Mouse (Mus musculus): ENCODE data around the gene Galnt9. TPM values are rescaled to one million over a fixed set of nuclear protein-coding genes. Genes with fewer than 3 reads are reported as not detected.

Galnt9 gene
- polyA plus RNA-seq (2014; fragmentation: Illumina TruSeq; extraction: RNeasy Lipid Tissue Mini Kit (QIAGEN cat#74804); ENCODE audit: insufficient read depth, low read depth, low replicate concordance): 1.2 TPM

GRCm38 (mm10) chr5:110543951-110544690 is at the start of gene Galnt9:
TSS of gene Galnt9 (plus strand) at chr5:110544355.

GRCm38 (mm10) chr5:110652719-110653648 is 108.8 kb downstream of the Galnt9 start, which contains the start of the genes Noc4l and Ddx51:
TSS of gene Noc4l (minus strand) at chr5:110653417.
TSS of gene Ddx51 (plus strand) at chr5:110653451.

Other genes starting within 250 kb of the Galnt9 start
- 0.56 TPM for gene P2rx2, start 201.1 kb upstream of the Galnt9 start, polyA plus RNA-seq (2014; fragmentation: Illumina TruSeq; extraction: RNeasy Lipid Tissue Mini Kit (QIAGEN cat#74804); ENCODE audit: insufficient read depth, low read depth, low replicate concordance)
- gene Lrcol1, start 199.6 kb upstream of the Galnt9 start, polyA plus RNA-seq (2014; fragmentation: Illumina TruSeq; extraction: RNeasy Lipid Tissue Mini Kit (QIAGEN cat#74804); ENCODE audit: insufficient read depth, low read depth, low replicate concordance): 0.40 TPM
- gene Fbrsl1, start 95.9 kb upstream of the Galnt9 start, polyA plus RNA-seq (2014; fragmentation: Illumina TruSeq; extraction: RNeasy Lipid Tissue Mini Kit (QIAGEN cat#74804); ENCODE audit: insufficient read depth, low read depth, low replicate concordance): 12.8 TPM
- 8.3 TPM for gene Noc4l, start 109.1 kb downstream of the Galnt9 start, polyA plus RNA-seq (2014; fragmentation: Illumina TruSeq; extraction: RNeasy Lipid Tissue Mini Kit (QIAGEN cat#74804); ENCODE audit: insufficient read depth, low read depth, low replicate concordance)
- gene Ddx51, start 109.1 kb downstream of the Galnt9 start, polyA plus RNA-seq (2014; fragmentation: Illumina TruSeq; extraction: RNeasy Lipid Tissue Mini Kit (QIAGEN cat#74804); ENCODE audit: insufficient read depth, low read depth, low replicate concordance): 10.1 TPM
- 6.2 TPM for gene Ep400, start 226.4 kb downstream of the Galnt9 start, polyA plus RNA-seq (2014; fragmentation: Illumina TruSeq; extraction: RNeasy Lipid Tissue Mini Kit (QIAGEN cat#74804); ENCODE audit: insufficient read depth, low read depth, low replicate concordance)
- gene Pus1, start 236.3 kb downstream of the Galnt9 start, polyA plus RNA-seq (2014; fragmentation: Illumina TruSeq; extraction: RNeasy Lipid Tissue Mini Kit (QIAGEN cat#74804); ENCODE audit: insufficient read depth, low read depth, low replicate concordance): 12.2 TPM